Mouse (Mus musculus) limb, embryonic 12.5 days (tissue): ENCODE results near the gene Rps6kb1. TPM values are rescaled to one million over a fixed set of nuclear protein-coding genes. Genes with fewer than 3 reads are reported as not detected.
"Not testable (repeated sequence)": the region's sequence is repeated elsewhere in the genome, so short reads cannot be mapped to it uniquely, and the experiment has no call there.

Experiments
- ATAC-seq: fragments of 200-750 bp; cut with Nextera tagmentation; 2 replicates; pipeline ENCODE4 v1.8.0; 2017; ENCODE audit warnings: low read depth, moderate TSS enrichment; ENCODE audit not compliant: insufficient number of reproducible peaks, insufficient read depth, low FRiP score, low TSS enrichment
- H3K27ac ChIP-seq: fragments of 300-500 bp; sonication (generic); 2 replicates; pipeline ENCODE4 v1.5.1; 2016; ENCODE audit warnings: mild to moderate bottlenecking, moderate library complexity
- H3K27me3 ChIP-seq: fragments of 300-500 bp; sonication (generic); 2 replicates; pipeline ENCODE4 v1.6.1; 2016; ENCODE audit warnings: mild to moderate bottlenecking, moderate library complexity
- H3K36me3 ChIP-seq: fragments of 300-500 bp; sonication (generic); 2 replicates; pipeline ENCODE4 v1.6.1; 2016; ENCODE audit warnings: mild to moderate bottlenecking, moderate library complexity
- H3K4me1 ChIP-seq: fragments of 300-500 bp; sonication (generic); replicated peaks from 2 replicates; pipeline ENCODE4 v1.6.1; 2016
- H3K4me2 ChIP-seq: fragments of 300-500 bp; sonication (generic); 2 replicates; pipeline ENCODE4 v1.6.1; 2016; ENCODE audit warnings: mild to moderate bottlenecking, moderate library complexity
- H3K4me3 ChIP-seq: fragments of 300-500 bp; sonication (generic); replicated peaks from 2 replicates; pipeline ENCODE4 v1.5.1; 2016; ENCODE audit warnings: mild to moderate bottlenecking
- H3K9ac ChIP-seq: fragments of 300-500 bp; sonication (generic); replicated peaks from 2 replicates; pipeline ENCODE4 v1.6.1; 2016; ENCODE audit warnings: mild to moderate bottlenecking, moderate library complexity
- H3K9me3 ChIP-seq: fragments of 300-500 bp; sonication (generic); 2 replicates; pipeline ENCODE4 v1.6.1; 2016; ENCODE audit warnings: mild to moderate bottlenecking, moderate library complexity
- WGBS: fragments of 180-500 bp; shearing (Covaris S2); methylation state at CpG from one replicate; pipeline ENCODE4 v1.1.7; 2016; 5-methylcytosine and 5-hydroxymethylcytosine counted together
- polyA plus RNA-seq: library from polyadenylated mRNA; unstranded; fragments of >200 nt; fragmentation: Nextera tagmentation; extraction: Ambion mirVana; gene quantifications from 2 replicates; pipeline ENCODE4 v1.2.1, GENCODE M21; 2016

Rps6kb1 gene
- polyA plus RNA-seq, 1 experiment from 2014 or later, result 83.8 TPM

DNA sequence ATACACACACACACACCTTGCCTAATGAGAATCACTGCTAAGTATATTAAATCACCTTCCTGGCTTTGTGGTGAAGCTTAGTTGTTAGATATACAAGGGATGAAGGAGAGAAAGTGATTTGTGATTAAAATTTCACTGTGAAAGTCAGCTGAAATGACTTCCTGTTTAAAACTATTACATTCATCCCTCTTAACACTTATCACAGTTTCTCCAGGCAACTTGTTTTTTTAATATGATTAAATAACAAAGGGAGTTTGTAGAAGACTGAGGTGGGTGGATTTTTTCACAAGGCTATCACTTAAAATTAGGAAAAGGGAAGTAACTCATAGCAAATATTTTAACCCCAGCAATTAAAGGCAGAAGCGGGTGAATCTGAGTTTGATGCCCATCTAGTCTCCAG lies 47.2 kb downstream of the Rps6kb1 start:
- Histone ChIP-seq H3K4me3 (no peak overlapping the region), H3K27me3 (no peaks in the 10 kb centered on the region), H3K9me3 (no peaks in the 10 kb centered on the region), H3K36me3 (peaks cover 44% of the 10 kb centered on the region), H3K27ac (no peak overlapping the region), H3K4me2 (no peak overlapping the region), H3K4me1 (no peaks in the 10 kb centered on the region), H3K9ac (no peak overlapping the region)
- 100% methylated on average over 1 of the region's 1 CpGs for WGBS
- ATAC-seq, result no peak

DNA sequence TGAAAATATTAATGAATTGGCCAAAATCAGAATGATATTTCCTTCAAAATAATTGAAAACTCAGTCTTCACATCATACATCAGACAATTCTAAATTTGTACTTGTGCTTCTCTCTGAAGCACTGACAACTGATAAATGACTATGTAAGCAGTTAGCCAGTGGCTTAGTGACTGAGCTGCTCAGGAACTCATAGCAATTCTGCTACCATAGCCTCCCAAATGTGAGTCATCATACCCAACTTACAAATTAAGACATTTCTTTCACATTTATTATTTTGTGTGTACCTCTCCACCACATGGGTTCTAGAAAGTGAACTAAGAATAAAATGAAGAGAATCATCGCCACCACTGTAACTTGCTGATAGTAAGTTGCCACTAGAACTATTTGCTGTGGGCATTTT lies 53.8 kb downstream of the Rps6kb1 start:
- 94% methylated on average over 1 of the region's 1 CpGs for WGBS

DNA sequence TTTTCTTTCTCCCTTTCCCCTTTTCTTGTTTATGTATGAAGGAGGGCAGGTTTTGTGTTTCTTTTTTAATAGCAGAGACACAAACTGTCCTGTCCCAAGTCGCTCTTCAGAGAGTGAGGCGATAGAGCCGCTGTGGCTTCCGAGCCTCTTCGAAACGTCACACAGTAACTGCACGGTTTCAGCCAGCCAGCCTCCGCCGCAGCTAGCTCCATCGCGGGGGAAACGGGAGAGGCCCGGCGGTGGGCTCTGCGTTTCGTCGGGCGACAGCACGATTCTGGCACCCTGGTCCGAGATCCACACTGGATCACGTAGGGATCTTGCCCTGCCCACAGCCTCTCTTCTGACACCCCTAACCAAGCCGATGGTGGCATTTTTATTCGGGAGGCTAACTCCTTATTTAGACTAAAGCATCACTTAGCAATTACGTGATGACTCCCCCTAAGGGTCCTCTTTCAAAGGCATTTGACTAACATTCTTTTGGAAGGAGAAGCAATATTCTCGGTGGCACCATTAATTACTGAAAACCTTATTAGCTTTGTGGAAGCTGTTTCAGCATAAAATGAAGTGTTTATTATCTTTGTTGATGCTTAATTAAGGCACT lies 59.6 kb downstream of the Rps6kb1 start:
- H3K4me1 ChIP-seq, result peaks cover 9% of the 10 kb centered on the region
- H3K4me3 ChIP-seq, result peak overlapping the region; percentile 63
- H3K27me3 ChIP-seq, result no peaks in the 10 kb centered on the region
- peak; percentile 48 for ATAC-seq
- H3K4me2 ChIP-seq, result peak overlapping the region; percentile 70
- peaks cover 8% of the 10 kb centered on the region; the same call in 1 of the 2 replicates for H3K36me3 ChIP-seq
- H3K9me3 ChIP-seq, result no peaks in the 10 kb centered on the region
- WGBS, result under 1% methylated on average over 25 of the region's 25 CpGs
- H3K9ac ChIP-seq, result peak overlapping the region; percentile 75
- peak overlapping the region; percentile 83 for H3K27ac ChIP-seq

More for the DNA sequence above, 53.8 kb downstream of the Rps6kb1 start:
- Histone ChIP-seq H3K9me3 (no peaks in the 10 kb centered on the region), H3K27me3 (no peaks in the 10 kb centered on the region), H3K27ac (no peak overlapping the region), H3K9ac (no peak overlapping the region), H3K36me3 (peaks cover 44% of the 10 kb centered on the region), H3K4me2 (no peak overlapping the region), H3K4me3 (no peak overlapping the region), H3K4me1 (peaks cover 4% of the 10 kb centered on the region)
- no peak for ATAC-seq

GRCm38 (mm10) chr11:86484101-86484868 lies 60.3 kb downstream of the Rps6kb1 start, which contains the start of gene Rnft1:
Rnft1 (plus strand) TSS chr11:86484657.
- peaks cover under 1% of the 10 kb centered on the region; the same call in 1 of the 2 replicates for H3K36me3 ChIP-seq
- peak within 1 kb of the TSS; percentile 75 for H3K9ac ChIP-seq
- H3K27me3 ChIP-seq, result no peaks in the 10 kb centered on the region
- H3K27ac ChIP-seq, result peak within 1 kb of the TSS; percentile 83
- H3K4me2 ChIP-seq, result peak within 1 kb of the TSS; percentile 70
- no peaks in the 10 kb centered on the region for H3K9me3 ChIP-seq
- peaks cover 9% of the 10 kb centered on the region for H3K4me1 ChIP-seq
- WGBS, result under 1% methylated on average over 68 of the region's 68 CpGs
- peak; percentile 98 for ATAC-seq
- peak within 1 kb of the TSS; percentile 63 for H3K4me3 ChIP-seq

- Histone ChIP-seq H3K4me2 (peak overlapping the region; percentile 44; the same call in 1 of the 2 replicates), H3K4me3 (no peak overlapping the region), H3K27me3 (no peaks in the 10 kb centered on the region), H3K36me3 (no peaks in the 10 kb centered on the region), H3K4me1 (peaks cover 24% of the 10 kb centered on the region), H3K9ac (no peak overlapping the region), H3K27ac (no peak overlapping the region; the same call in 1 of the 2 replicates), H3K9me3 (no peaks in the 10 kb centered on the region)
- no peak for ATAC-seq
- 35% methylated on average over 3 of the region's 3 CpGs for WGBS
Measured at GRCm38 (mm10) chr11:86473576-86473975, 71.0 kb downstream of the Rps6kb1 start.

GRCm38 (mm10) chr11:86472771-86473171 lies 71.8 kb downstream of the Rps6kb1 start:
- Histone ChIP-seq H3K9me3 (no peaks in the 10 kb centered on the region), H3K27ac (peak overlapping the region; percentile 82), H3K27me3 (no peaks in the 10 kb centered on the region), H3K4me2 (peak overlapping the region; percentile 44), H3K4me1 (peaks cover 32% of the 10 kb centered on the region), H3K4me3 (peak overlapping the region; percentile 25), H3K9ac (no peak overlapping the region), H3K36me3 (no peaks in the 10 kb centered on the region)
- no peak for ATAC-seq
- WGBS, result 7% methylated on average over 7 of the region's 7 CpGs

- 72% methylated on average over 6 of the region's 6 CpGs for WGBS
- ATAC-seq, result no peak
Measured at GRCm38 (mm10) chr11:86471785-86472184, 72.8 kb downstream of the Rps6kb1 start.

GRCm38 (mm10) chr11:86468971-86469370 lies 75.6 kb downstream of the Rps6kb1 start:
- no peak for ATAC-seq
- Histone ChIP-seq H3K4me3 (no peak overlapping the region), H3K27me3 (no peaks in the 10 kb centered on the region), H3K9me3 (no peaks in the 10 kb centered on the region), H3K4me2 (no peak overlapping the region), H3K9ac (no peak overlapping the region), H3K4me1 (peaks cover 40% of the 10 kb centered on the region), H3K36me3 (no peaks in the 10 kb centered on the region), H3K27ac (no peak overlapping the region)
- 55% methylated on average over 4 of the region's 4 CpGs for WGBS

More at GRCm38 (mm10) chr11:86471785-86472184, 72.8 kb downstream of the Rps6kb1 start:
- peaks cover 38% of the 10 kb centered on the region for H3K4me1 ChIP-seq
- no peak overlapping the region for H3K4me2 ChIP-seq
- no peak overlapping the region for H3K9ac ChIP-seq
- no peak overlapping the region for H3K27ac ChIP-seq
- no peaks in the 10 kb centered on the region for H3K9me3 ChIP-seq
- H3K4me3 ChIP-seq, result no peak overlapping the region
- no peaks in the 10 kb centered on the region for H3K36me3 ChIP-seq
- no peaks in the 10 kb centered on the region for H3K27me3 ChIP-seq

DNA sequence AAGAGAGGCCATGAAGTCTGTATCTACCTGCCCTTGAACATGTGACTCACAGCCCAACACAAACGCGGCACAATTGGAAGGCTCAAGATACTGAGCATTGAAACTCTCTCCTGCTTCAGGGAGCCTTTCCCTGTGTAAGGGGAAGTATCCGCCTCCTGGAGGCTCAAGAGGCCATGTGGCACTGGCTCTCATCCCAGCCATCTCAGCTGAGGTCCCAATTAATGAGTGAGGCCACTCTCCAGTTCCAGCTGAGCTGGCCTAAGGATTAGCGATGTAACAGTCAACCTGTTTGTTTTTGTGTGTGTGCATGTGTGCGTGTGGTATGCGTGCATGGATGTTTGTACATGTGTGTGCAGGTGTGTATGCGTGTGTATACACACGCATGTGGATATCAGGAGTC lies 76.3 kb downstream of the Rps6kb1 start:
- Histone ChIP-seq H3K4me1 (peaks cover 33% of the 10 kb centered on the region), H3K9me3 (no peaks in the 10 kb centered on the region), H3K4me2 (no peak overlapping the region), H3K36me3 (no peaks in the 10 kb centered on the region), H3K4me3 (no peak overlapping the region), H3K27me3 (no peaks in the 10 kb centered on the region), H3K27ac (no peak overlapping the region), H3K9ac (no peak overlapping the region)
- WGBS, result 72% methylated on average over 8 of the region's 8 CpGs
- no peak for ATAC-seq

GRCm38 (mm10) chr11:86464275-86464674 lies 80.3 kb downstream of the Rps6kb1 start:
- not testable (repeated sequence) for H3K27ac ChIP-seq, H3K36me3 ChIP-seq, H3K9me3 ChIP-seq, H3K9ac ChIP-seq, H3K4me2 ChIP-seq, H3K4me3 ChIP-seq, ATAC-seq, H3K27me3 ChIP-seq
- 21% methylated on average over 8 of the region's 8 CpGs for WGBS
- H3K4me1 ChIP-seq, result peaks cover 25% of the 10 kb centered on the region

DNA sequence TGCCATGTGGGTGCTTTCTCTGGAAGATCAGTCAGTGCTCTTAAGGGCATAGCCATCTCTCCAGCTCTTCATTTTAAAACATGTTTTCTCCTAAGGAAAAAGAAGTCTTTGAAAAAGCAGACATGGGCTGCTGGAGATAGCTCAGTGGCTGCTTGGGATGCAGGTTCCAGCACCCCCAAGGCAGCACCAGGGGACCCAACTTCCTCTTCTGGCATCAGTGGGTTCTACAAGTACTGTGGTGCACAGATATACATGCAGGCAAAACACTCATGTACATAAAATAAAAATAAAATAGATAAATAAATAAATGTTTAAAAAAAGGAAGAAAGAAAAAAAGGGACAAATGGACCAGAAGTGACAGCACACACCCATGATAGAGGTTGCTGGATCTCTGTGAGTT lies 82.0 kb downstream of the Rps6kb1 start:
- peaks cover 13% of the 10 kb centered on the region for H3K4me1 ChIP-seq
- no peaks in the 10 kb centered on the region for H3K27me3 ChIP-seq
- no peak overlapping the region for H3K27ac ChIP-seq
- no peak for ATAC-seq
- no peaks in the 10 kb centered on the region for H3K9me3 ChIP-seq
- no peak overlapping the region for H3K4me2 ChIP-seq
- H3K36me3 ChIP-seq, result no peaks in the 10 kb centered on the region
- H3K9ac ChIP-seq, result no peak overlapping the region
- no peak overlapping the region for H3K4me3 ChIP-seq
